Comparison of ENCODE assay signal across 8 mouse cellular contexts in genomic region chr13:58403243-58403642, GRCm38 (mm10). TPM values are rescaled to one million over a fixed set of nuclear protein-coding genes. Genes with fewer than 3 reads are reported as not detected.
DNase-seq lines count a peak whose midpoint lies in the region; ATAC-seq and TF ChIP-seq lines count a peak whose summit lies in the region.
"Not testable (repeated sequence)": the region's sequence is repeated elsewhere in the genome, so short reads cannot be mapped to it uniquely, and the experiment has no call there.

Hnrnpk (minus strand) TSS chr13:58403343.

- ATAC-seq in CD4-positive, CD25-positive, alpha-beta regulatory T cell, adult 4 months; forebrain, embryonic 15.5 days (replicated peaks); heart, embryonic 13.5 days (ENCODE audit: extremely low read depth, insufficient number of reproducible peaks, low FRiP score, low TSS enrichment); inflammation-experienced regulatory T-cells, adult 6 months: not testable (repeated sequence)

- H3K4me2 ChIP-seq in forebrain, embryonic 15.5 days (replicated peaks): peak within 1 kb of the TSS; percentile 53
- peak within 1 kb of the TSS; percentile 69 for H3K4me2 ChIP-seq in heart, embryonic 13.5 days

- H3K9ac ChIP-seq in forebrain, embryonic 15.5 days (replicated peaks): peak within 1 kb of the TSS; percentile 99
- H3K9ac ChIP-seq in heart, embryonic 13.5 days: peak within 1 kb of the TSS; percentile 100

- not testable (repeated sequence) for H3K36me3 ChIP-seq in forebrain, embryonic 15.5 days
- peaks cover 21% of the 10 kb centered on the region for H3K36me3 ChIP-seq in heart, embryonic 13.5 days

- 7% methylated on average over 17 of the region's 17 CpGs for WGBS in forebrain, embryonic 15.5 days
- WGBS in heart, embryonic 13.5 days: 6% methylated on average over 17 of the region's 17 CpGs
- WGBS in lung, adult 2 months: 5% methylated on average over 17 of the region's 17 CpGs

- TF ChIP-seq POLR2A in brain, embryonic 14.5 days (IDR thresholded peaks at IDR 0.05; ENCODE audit: borderline replicate concordance, extremely low read depth, insufficient read depth, insufficient read length, poor library complexity, severe bottlenecking); lung, adult 2 months (IDR thresholded peaks at IDR 0.05; ENCODE audit: borderline replicate concordance, extremely low read depth, low read depth, low read length): not testable (repeated sequence)

- peak within 1 kb of the TSS; percentile 98 for H3K27ac ChIP-seq in forebrain, embryonic 15.5 days (replicated peaks)
- peak within 1 kb of the TSS; percentile 99 for H3K27ac ChIP-seq in heart, embryonic 13.5 days (replicated peaks)

- TF ChIP-seq CTCF in brain, embryonic 14.5 days (IDR thresholded peaks at IDR 0.05; ENCODE audit: borderline replicate concordance, extremely low read depth, insufficient read depth, insufficient read length); lung, adult 2 months (IDR thresholded peaks at IDR 0.05; ENCODE audit: insufficient read depth, low read length): not testable (repeated sequence)

- H3K4me1 ChIP-seq in forebrain, embryonic 15.5 days: peaks cover 17% of the 10 kb centered on the region
- H3K4me1 ChIP-seq in heart, embryonic 13.5 days: peaks cover 22% of the 10 kb centered on the region
- H3K4me1 ChIP-seq in lung, adult 2 months (ENCODE audit: control insufficient read depth, insufficient read depth, low read length): not testable (repeated sequence)

- H3K27me3 ChIP-seq in forebrain, embryonic 15.5 days; heart, embryonic 13.5 days (replicated peaks): not testable (repeated sequence)

- DNase-seq in brain, embryonic 14.5 days (ENCODE audit: low read depth); left cerebral cortex, adult 8-10 months (ENCODE audit: low spot score in 2 of 2); lung, adult 2 months: not testable (repeated sequence)
- peak; percentile 13 for DNase-seq in naive thymus-derived CD4-positive, alpha-beta T cell, adult 2 months (ENCODE audit: low read depth)

- H3K4me3 ChIP-seq in forebrain, embryonic 15.5 days: peak within 1 kb of the TSS; percentile 95
- H3K4me3 ChIP-seq in heart, embryonic 13.5 days: peak within 1 kb of the TSS; percentile 96
- peak within 1 kb of the TSS; percentile 99 for H3K4me3 ChIP-seq in lung, adult 2 months (replicated peaks; ENCODE audit: extremely low read depth, low read depth, low read length)

- not testable (repeated sequence) for H3K9me3 ChIP-seq in forebrain, embryonic 15.5 days; heart, embryonic 13.5 days

RNA-seq across cellular contexts. Expression of gene Hnrnpk, which starts in this region (rescaled TPM):
- 1,000 to 10,000 TPM; 2,078 to 2,363 TPM for polyA plus RNA-seq in CD4-positive, CD25-positive, alpha-beta regulatory T cell, adult 4 months (2017; shearing (Covaris generic))
- polyA plus RNA-seq in brain, embryonic 14.5 days (2012; rRNA removed): 842 and 926 TPM in 2 replicates
- polyA plus RNA-seq in forebrain, embryonic 15.5 days (2015; fragmentation: Nextera tagmentation; extraction: Ambion mirVana): 1,957 and 1,973 TPM in 2 replicates
- polyA plus RNA-seq in heart, embryonic 13.5 days (2015; fragmentation: Nextera tagmentation; extraction: Ambion mirVana): 896 and 991 TPM in 2 replicates
- polyA plus RNA-seq in inflammation-experienced regulatory T-cells, adult 6 months (2017; shearing (Covaris generic)): 1,000 to 10,000 TPM; 1,885 to 2,917 (median 2,228) TPM
- 100 to 1,000 TPM; 632 to 772 (median 717) TPM for total RNA-seq in left cerebral cortex, adult 8-10 months (2022)
- polyA plus RNA-seq in lung, adult 2 months (2012; rRNA removed): 192 and 290 TPM in 2 replicates
